Mouse (Mus musculus) B cell, adult 2 months (primary cell): Measurements from ENCODE around the gene Rnf43.

Experiments used
- DNase-seq, 2 experiments: peaks; one replicate each; pipeline ENCODE4 v3.0.0; 2022

Gene Rnf43

GRCm38 (mm10) chr11:87678545-87678944 lies 16.0 kb downstream of the Rnf43 start:
- DNase-seq: no peak

DNA sequence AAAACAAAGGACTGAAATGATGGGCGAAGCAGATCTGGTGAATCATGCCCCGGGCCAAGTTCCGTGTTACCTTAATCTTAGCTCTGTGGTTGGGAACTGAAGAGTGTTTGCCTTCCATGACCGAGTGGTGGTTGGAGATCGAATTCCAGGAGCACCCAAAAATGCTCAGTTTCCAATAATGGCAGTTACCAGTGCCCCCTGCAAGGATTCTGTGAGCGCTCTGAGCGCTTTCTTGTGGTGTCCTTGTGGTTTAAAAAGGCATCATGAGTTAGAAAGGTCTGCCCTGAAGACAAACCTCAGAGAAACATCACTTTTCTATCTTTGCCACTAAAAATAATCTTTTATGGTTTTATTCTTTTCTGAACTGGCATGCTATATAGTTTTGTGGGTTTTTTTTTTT lies 16.5 kb downstream of the Rnf43 start:
- DNase-seq: no peak

DNA sequence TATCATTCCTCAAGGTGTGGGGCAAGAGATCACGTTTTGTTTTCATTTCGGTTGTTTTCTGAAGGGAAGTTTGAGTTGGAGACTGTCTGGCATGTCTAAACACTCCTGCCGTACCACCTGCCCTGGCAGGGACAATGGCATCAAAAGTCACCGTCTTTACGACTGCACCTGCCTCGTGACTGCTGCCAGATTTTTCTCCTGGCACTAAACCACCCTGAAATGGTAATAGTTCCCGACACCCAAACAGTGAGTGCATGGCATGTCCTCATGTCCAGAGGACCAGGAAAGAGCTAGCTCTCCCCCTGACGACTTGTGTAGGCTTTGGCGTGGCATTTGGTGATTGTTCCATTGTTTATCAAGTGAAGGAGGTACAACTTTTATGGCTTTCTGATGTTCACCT lies 18.3 kb downstream of the Rnf43 start:
- no peak for DNase-seq

- DNase-seq: no peak
These were observed 19.6 kb downstream of the Rnf43 start for GRCm38 (mm10) chr11:87682096-87682495.

DNA sequence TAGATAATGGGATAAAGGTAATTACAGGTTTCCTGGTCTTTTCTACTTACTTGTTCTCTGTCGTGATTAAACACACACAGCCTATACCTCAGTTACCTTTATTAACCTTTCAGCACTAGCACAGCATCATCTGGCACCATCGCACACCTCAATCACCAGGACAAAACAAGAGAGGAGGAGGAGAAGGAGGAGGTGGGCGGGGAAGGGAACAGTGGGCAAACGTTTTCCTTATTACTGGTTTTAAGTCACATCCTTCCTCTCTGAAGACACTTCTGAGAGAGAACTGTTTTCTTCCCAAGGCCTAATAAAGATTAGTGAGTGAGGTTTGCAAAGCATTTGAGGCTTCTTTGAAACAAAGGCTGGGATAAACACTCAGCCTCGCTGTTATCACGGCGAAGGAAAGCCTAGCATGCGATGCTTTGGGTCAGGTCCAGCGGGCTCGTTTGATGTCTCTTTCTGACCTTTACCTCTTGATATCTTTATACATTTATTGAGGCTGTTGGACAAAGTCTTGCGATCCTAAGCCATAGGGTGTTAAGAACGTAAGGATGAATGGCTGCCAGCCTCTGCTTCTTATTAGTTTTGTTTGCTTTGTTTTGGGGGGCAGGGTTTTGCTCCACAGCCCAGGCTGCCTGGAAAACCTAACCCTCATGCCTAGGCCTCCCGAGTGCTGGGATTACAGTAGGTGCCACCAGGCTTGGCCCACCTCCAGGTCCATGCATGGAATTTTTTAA lies 20.5 kb downstream of the Rnf43 start:
- DNase-seq: no peak

GRCm38 (mm10) chr11:87686407-87686806 lies 23.9 kb downstream of the Rnf43 start:
- peak; percentile 36 to 44 for DNase-seq

DNA sequence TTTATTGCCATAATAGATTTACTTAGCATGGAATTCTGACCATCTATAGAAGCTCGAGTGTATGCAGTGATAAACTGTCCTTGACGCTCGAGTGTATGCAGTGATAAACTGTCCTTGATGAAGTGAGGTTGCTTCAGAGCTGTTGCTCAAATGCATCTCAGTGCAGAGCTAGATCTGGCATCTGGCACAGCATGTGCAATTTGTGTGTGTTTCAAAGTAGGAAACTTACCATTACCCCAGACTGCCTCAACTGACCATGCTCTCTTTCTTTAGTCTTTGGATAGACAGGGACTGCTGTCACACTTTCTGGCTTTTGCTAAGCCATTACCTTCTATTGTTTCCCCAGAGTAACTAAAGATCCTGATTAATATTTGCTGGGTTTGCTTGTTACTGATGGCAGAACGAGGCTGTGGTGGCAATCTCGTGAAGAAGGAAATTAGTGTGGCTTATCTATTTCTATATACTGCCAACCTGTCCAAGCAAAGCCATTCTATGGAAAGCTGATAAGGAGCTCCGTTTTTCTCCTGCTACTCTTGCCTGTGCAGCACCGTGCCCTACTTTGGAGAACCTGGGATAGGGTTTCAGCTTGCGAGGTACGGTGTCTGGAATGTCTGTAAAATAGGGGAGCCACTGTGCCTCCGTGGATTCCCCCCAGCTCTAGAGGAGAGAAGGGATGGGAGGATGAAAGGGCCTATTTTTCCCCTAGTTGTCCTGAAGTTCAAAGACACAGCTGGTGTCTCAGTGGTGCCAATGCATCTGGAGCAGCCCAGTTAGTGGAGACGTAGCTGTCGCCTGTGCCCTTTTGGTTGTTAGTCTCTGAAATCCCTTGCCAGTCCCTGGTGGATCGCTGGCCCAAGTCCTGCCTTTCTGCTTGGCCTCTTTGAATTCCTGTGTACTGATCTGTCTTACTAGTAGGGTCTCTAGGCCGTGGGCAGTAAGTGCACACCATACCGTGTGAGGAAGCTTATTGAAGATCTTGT lies 25.0 kb downstream of the Rnf43 start:
- DNase-seq: no peak

DNA sequence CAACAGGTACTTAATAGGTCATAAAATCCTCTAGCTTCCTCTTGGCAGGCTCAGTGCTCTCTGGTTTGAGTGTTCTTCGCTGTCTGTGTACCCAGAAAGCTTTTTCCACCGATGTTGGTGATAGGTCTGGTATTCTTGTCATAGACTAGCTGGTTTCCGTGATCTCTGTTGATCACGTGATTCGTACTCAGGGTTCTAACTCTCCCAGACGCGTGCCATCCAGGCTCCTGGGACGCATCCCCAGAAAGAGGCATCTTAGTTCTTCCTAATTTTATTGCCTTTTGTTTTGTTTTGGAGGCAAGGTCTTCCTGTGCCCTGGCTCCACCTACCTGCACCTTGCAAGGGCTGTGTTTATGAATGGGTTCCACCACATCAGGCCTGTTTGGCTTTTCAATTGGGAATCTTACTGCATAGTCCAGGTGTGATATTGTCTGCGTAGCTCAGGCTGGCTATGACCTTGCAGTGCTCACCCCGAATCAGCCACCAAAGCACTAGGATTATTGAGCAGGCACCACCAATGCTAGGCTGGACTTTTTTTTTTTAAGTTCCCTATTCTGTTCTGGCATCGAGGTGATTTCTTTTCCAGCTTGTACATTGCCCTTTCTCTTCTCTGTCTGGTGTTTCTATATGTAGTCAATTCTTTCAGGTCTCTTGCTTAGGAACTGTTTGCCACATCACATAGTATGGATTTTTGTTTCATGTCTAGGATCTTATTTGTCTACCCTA lies 26.1 kb downstream of the Rnf43 start:
- DNase-seq: no peak

GRCm38 (mm10) chr11:87689402-87689808 lies 26.9 kb downstream of the Rnf43 start:
- no peak for DNase-seq

GRCm38 (mm10) chr11:87690054-87690740 lies 27.7 kb downstream of the Rnf43 start:
- peak in 1 of 2 experiments; percentile 26 for DNase-seq

- no peak for DNase-seq
These were observed 34.7 kb downstream of the Rnf43 start for GRCm38 (mm10) chr11:87697131-87697682.

GRCm38 (mm10) chr11:87698126-87698525 lies 35.6 kb downstream of the Rnf43 start:
- DNase-seq: no peak

GRCm38 (mm10) chr11:87701108-87701507 lies 38.6 kb downstream of the Rnf43 start:
- no peak for DNase-seq

- DNase-seq: no peak
These were observed 39.5 kb downstream of the Rnf43 start for GRCm38 (mm10) chr11:87701877-87702620.

DNA sequence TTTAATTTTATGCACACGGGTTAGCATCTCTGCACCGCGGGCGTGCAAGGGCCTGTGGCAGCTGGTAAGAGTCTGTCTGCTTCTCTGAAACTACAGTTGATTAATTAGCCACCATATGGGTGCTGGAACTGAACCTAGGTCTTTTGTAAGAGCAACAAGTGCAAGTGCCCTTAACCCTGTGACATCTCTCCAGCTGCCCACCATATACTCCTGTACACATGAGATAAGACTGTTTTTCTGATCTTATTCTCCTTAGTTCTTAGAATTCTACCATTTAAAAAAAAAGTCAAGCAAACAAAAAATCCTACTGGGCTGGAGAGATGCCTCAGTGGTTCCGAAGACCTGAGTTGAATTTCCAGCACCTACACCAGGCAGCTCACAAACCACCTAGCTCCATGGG lies 41.1 kb downstream of the Rnf43 start:
- no peak for DNase-seq

DNA sequence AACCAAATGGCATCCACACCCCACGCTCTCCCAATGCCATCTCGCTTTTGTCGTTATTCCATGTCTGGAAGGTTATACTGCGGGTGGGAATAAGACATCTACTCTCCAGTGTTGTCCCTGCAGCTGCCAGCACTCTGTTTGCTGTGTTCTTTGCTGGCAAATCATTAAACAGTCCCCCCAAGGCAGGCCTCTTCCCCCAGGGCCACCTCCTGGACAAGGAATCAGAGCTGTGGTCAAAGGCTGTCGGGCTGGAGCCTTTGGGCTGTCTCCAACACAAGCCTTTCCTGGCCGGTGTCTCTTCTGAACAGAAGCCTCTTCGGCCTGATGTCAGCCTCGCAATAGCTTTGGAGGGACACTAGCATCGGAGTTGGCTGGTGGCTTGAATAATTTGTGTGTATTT lies 41.8 kb downstream of the Rnf43 start:
- no peak for DNase-seq

DNA sequence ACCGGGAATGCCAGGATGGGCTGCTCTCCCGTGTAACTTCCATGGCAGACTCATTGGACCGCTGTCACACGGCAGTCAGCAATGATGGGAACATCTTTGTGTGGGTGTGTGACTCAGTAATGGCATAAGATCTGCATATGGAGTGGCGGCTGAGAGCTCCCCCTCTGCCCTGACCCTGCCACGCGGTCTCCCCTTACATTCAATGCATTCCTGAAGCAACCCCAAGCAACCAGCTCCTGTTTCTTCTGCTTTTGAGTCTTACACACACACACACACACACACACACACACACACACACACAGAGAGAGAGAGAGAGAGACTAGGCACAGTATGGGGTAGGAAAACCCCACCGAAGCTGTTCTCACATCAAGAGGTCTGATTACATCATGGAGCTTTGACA lies 45.0 kb downstream of the Rnf43 start:
- DNase-seq: no peak

DNA sequence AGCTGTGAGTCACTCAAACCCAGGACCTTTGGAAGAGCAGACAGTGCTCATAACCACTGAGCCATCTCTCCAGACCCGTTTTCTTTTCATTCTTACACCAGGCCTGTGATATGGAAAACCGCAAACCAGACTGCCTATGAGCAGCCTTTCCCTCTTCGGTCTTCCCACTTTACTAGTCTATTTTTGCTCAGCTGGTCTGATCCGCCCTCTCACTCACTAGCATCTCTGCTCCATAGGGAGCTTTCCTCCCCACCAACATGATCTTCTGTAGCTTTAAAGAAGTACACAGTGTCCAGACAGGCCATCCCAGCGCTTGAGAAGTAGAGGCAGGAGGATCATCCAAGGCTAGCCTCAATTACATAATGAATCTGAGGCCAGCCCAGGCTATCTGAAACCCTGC lies 46.5 kb downstream of the Rnf43 start:
- no peak for DNase-seq

DNA sequence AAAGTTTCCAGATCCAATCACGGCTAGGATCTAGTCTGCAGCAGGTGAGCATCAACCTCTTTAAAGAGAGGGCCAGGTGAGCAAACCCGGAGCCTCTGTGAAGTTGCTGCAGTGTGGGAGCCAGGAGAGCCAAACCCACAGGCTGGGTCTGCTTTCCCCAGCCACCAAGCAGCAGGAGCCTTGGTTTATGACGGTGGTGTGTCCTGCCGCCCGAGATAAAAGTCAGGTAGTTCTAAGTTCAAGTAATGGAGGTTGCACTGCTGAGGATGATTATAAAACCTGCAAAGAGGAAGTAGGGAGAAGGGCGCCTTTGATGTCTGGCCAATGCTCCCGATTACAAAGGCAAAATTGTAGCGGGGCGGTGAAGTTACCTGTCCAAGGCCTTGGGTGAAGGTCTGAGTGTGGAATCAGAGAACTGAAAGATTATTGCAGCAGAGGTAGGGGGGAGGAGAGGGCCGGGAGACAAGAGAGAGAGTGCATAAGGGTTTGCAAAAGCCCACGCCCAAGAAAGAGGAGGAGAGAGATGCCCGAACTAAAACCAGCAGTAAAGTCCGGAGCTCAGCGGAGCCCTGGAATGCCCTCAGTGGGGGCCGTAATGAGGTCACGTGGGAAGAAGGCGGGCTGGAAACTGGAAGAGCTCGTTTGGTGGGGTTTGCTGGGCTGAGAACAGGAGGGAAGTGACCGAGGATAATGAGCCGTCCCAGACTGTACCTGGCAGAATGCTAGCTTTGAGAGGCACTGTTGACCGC lies 47.2 kb downstream of the Rnf43 start:
- peak; percentile 36 to 45 for DNase-seq

- DNase-seq: no peak
These were observed 47.7 kb downstream of the Rnf43 start for GRCm38 (mm10) chr11:87710262-87710615.

GRCm38 (mm10) chr11:87712188-87712587 lies 49.7 kb downstream of the Rnf43 start:
- DNase-seq: no peak
